Mouse (Mus musculus) midbrain, postnatal 0 days (tissue): ENCODE measurements around the gene B4galt7. TPM values are rescaled to one million over a fixed set of nuclear protein-coding genes. Genes with fewer than 3 reads are reported as not detected.
"Not testable (repeated sequence)": the region's sequence is repeated elsewhere in the genome, so short reads cannot be mapped to it uniquely, and the experiment has no call there.

ENCODE experiments used
- ATAC-seq: fragments of 200-750 bp; cut with Nextera tagmentation; 2 replicates; pipeline ENCODE4 v1.8.0; 2017; ENCODE audit warnings: moderate number of reproducible peaks, mild to moderate bottlenecking, moderate TSS enrichment, moderate library complexity; ENCODE audit not compliant: low FRiP score
- DNase-seq: peaks from one replicate; pipeline ENCODE4 v3.0.0-alpha.2; 2015; ENCODE audit warnings: low spot score
- H3K27ac ChIP-seq: fragments of 300-500 bp; sonication (generic); 2 replicates; pipeline ENCODE4 v1.5.1; 2014; ENCODE audit warnings: low read depth, mild to moderate bottlenecking, low read length, mixed read lengths
- H3K27me3 ChIP-seq: fragments of 300-500 bp; sonication (generic); 2 replicates; pipeline ENCODE4 v1.6.1; 2014; ENCODE audit warnings: low read length, control low read depth, mixed read lengths; ENCODE audit not compliant: insufficient read depth
- H3K36me3 ChIP-seq: fragments of 300-500 bp; sonication (generic); 2 replicates; pipeline ENCODE4 v1.6.1; 2014; ENCODE audit warnings: low read length, control low read depth, mixed read lengths; ENCODE audit not compliant: insufficient read depth
- H3K4me1 ChIP-seq: fragments of 300-500 bp; sonication (generic); 2 replicates; pipeline ENCODE4 v1.6.1; 2014; ENCODE audit warnings: mild to moderate bottlenecking, control low read depth, antibody characterized with exemption, low read length, mixed read lengths; ENCODE audit not compliant: insufficient read depth
- H3K4me2 ChIP-seq: fragments of 300-500 bp; sonication (generic); 2 replicates; pipeline ENCODE4 v1.6.1; 2014; ENCODE audit warnings: low read depth, mild to moderate bottlenecking, low read length, mixed read lengths; ENCODE audit not compliant: poor library complexity, severe bottlenecking
- H3K4me3 ChIP-seq: fragments of 300-500 bp; sonication (generic); 2 replicates; pipeline ENCODE4 v1.5.1; 2014; ENCODE audit warnings: low read depth, mild to moderate bottlenecking, low read length, moderate library complexity
- H3K9ac ChIP-seq: fragments of 300-500 bp; sonication (generic); replicated peaks from 2 replicates; pipeline ENCODE4 v1.6.1; 2014; ENCODE audit warnings: mild to moderate bottlenecking, low read length, moderate library complexity, mixed read lengths; ENCODE audit not compliant: poor library complexity, severe bottlenecking
- H3K9me3 ChIP-seq: fragments of 300-500 bp; sonication (generic); 2 replicates; pipeline ENCODE4 v1.6.1; 2016; ENCODE audit warnings: low read length, control low read depth
- CTCF ChIP-seq: IDR thresholded peaks from 2 replicates; pipeline ENCODE4 v1.5.1; 2016; ENCODE audit warnings: antibody characterized with exemption, mild to moderate bottlenecking
- WGBS: fragments of 180-500 bp; shearing (Covaris S2); extraction: QIAGEN DNeasy Blood & Tissue Kit; methylation state at CpG from one replicate; pipeline ENCODE4 v1.1.7; 2014; 5-methylcytosine and 5-hydroxymethylcytosine counted together
- polyA plus RNA-seq: library from polyadenylated mRNA; unstranded; fragments of >200 nt; fragmentation: Nextera tagmentation; extraction: Ambion mirVana; gene quantifications from 2 replicates; pipeline ENCODE4 v1.2.1, GENCODE M21; 2015
- total RNA-seq: library from RNA; depleted of rRNA; stranded (reverse); fragments of >200 nt; gene quantifications from 2 replicates; pipeline ENCODE4 v1.2.3, GENCODE M21; 2014

B4galt7 gene
- total and polyA plus RNA-seq, 2 experiments from 2014 or later: 50.1 to 62.6 TPM

GRCm38 (mm10) chr13:55622649-55623541, 23.2 kb downstream of the B4galt7 start, which contains the start of gene Caml:
TSS of gene Caml (plus strand) at chr13:55623005.
- Histone ChIP-seq H3K4me3 (peak within 1 kb of the TSS; percentile 82), H3K27me3 (no peaks in the 10 kb centered on the region), H3K9me3 (no peaks in the 10 kb centered on the region), H3K4me1 (peaks cover 4% of the 10 kb centered on the region; the same call in 1 of the 2 replicates), H3K27ac (peak within 1 kb of the TSS; percentile 95), H3K9ac (peak within 1 kb of the TSS; percentile 81), H3K4me2 (peak within 1 kb of the TSS; percentile 73), H3K36me3 (no peaks in the 10 kb centered on the region; the same call in 1 of the 2 replicates)
- ATAC-seq: peak; percentile 97
- WGBS: under 1% methylated on average over 59 of the region's 59 CpGs
- DNase-seq: peak; percentile 96
- TF ChIP-seq CTCF: peak; percentile 48

- peak; percentile 89 for TF ChIP-seq CTCF
- Histone ChIP-seq H3K9me3 (no peaks in the 10 kb centered on the region), H3K4me2 (peak within 1 kb of the TSS; percentile 74), H3K36me3 (peaks cover 21% of the 10 kb centered on the region), H3K4me1 (peaks cover 6% of the 10 kb centered on the region; the same call in 1 of the 2 replicates), H3K9ac (peak within 1 kb of the TSS; percentile 93), H3K4me3 (peak within 1 kb of the TSS; percentile 98), H3K27ac (peak within 1 kb of the TSS; percentile 78), H3K27me3 (no peaks in the 10 kb centered on the region)
- ATAC-seq: peak; percentile 90
- 5% methylated on average over 30 of the region's 30 CpGs for WGBS
- peak; percentile 93 for DNase-seq
Observed at GRCm38 (mm10) chr13:55634639-55635127, 35.0 kb downstream of the B4galt7 start, which contains the start of gene Ddx46. TSS of gene Ddx46 (plus strand) at chr13:55635027.

GRCm38 (mm10) chr13:55635146-55635571, 35.5 kb downstream of the B4galt7 start:
- Histone ChIP-seq H3K9ac (peak overlapping the region; percentile 93), H3K4me2 (peak overlapping the region; percentile 74), H3K36me3 (peaks cover 21% of the 10 kb centered on the region), H3K27ac (peak overlapping the region; percentile 78), H3K9me3 (no peaks in the 10 kb centered on the region), H3K27me3 (no peaks in the 10 kb centered on the region), H3K4me1 (peaks cover 6% of the 10 kb centered on the region; the same call in 1 of the 2 replicates), H3K4me3 (peak overlapping the region; percentile 98)
- ATAC-seq (peak; percentile 74), DNase-seq (no peak)
- no peak for TF ChIP-seq CTCF
- under 1% methylated on average over 37 of the region's 40 CpGs for WGBS

GRCm38 (mm10) chr13:55636185-55636983, 36.7 kb downstream of the B4galt7 start:
- Histone ChIP-seq H3K4me1 (peaks cover 6% of the 10 kb centered on the region; the same call in 1 of the 2 replicates), H3K36me3 (peaks cover 23% of the 10 kb centered on the region), H3K9ac (no peak overlapping the region), H3K27me3 (no peaks in the 10 kb centered on the region), H3K27ac (no peak overlapping the region), H3K9me3 (no peaks in the 10 kb centered on the region), H3K4me2 (peak overlapping the region; percentile 74; the same call in 1 of the 2 replicates), H3K4me3 (no peak overlapping the region)
- no peak for TF ChIP-seq CTCF
- no peak for ATAC-seq
- WGBS: 92% methylated on average over 14 of the region's 14 CpGs
- DNase-seq: no peak

- ATAC-seq, H3K4me2 ChIP-seq, H3K4me1 ChIP-seq, H3K9me3 ChIP-seq, H3K27ac ChIP-seq, H3K27me3 ChIP-seq, H3K4me3 ChIP-seq, H3K9ac ChIP-seq: not testable (repeated sequence)
- DNase-seq: peak; percentile 73
- TF ChIP-seq CTCF: peak; percentile 84
- peaks cover 20% of the 10 kb centered on the region for H3K36me3 ChIP-seq
- 54% methylated on average over 8 of the region's 8 CpGs for WGBS
Observed at GRCm38 (mm10) chr13:55640480-55640879, 40.8 kb downstream of the B4galt7 start.
